Mouse (Mus musculus) right cerebral cortex, postnatal 4 days (tissue): ENCODE results near the gene Procr.

ENCODE experiments used
- DNase-seq: peaks from one replicate; pipeline ENCODE4 v3.0.0-alpha.2; 2022

The Procr gene

GRCm38 (mm10) chr2:155756855-155757566 is 6.1 kb downstream of the Procr start:
- no peak for DNase-seq

GRCm38 (mm10) chr2:155764679-155765418 is 13.9 kb downstream of the Procr start:
- peak; percentile 82 for DNase-seq

- no peak for DNase-seq
Observed at GRCm38 (mm10) chr2:155773664-155774063, 22.7 kb downstream of the Procr start.

- DNase-seq: no peak
Observed at GRCm38 (mm10) chr2:155774261-155774926, 23.5 kb downstream of the Procr start.

GRCm38 (mm10) chr2:155774927-155775684 is 24.2 kb downstream of the Procr start, which contains the start of gene Mmp24:
Mmp24 (plus strand) TSS chr2:155775342.
- peak; percentile 30 for DNase-seq

- peak; percentile 54 for DNase-seq
Observed at GRCm38 (mm10) chr2:155775685-155776263, 24.9 kb downstream of the Procr start.

GRCm38 (mm10) chr2:155776824-155777687 is 26.1 kb downstream of the Procr start:
- DNase-seq: no peak

GRCm38 (mm10) chr2:155777688-155777985 is 26.7 kb downstream of the Procr start:
- no peak for DNase-seq

GRCm38 (mm10) chr2:155778004-155778403 is 27.1 kb downstream of the Procr start:
- DNase-seq: no peak

GRCm38 (mm10) chr2:155779066-155779465 is 28.1 kb downstream of the Procr start:
- DNase-seq: no peak

- DNase-seq: no peak
Observed at GRCm38 (mm10) chr2:155779506-155779905, 28.6 kb downstream of the Procr start.

- DNase-seq: no peak
Observed at GRCm38 (mm10) chr2:155784534-155784933, 33.6 kb downstream of the Procr start.

GRCm38 (mm10) chr2:155786905-155787304 is 36.0 kb downstream of the Procr start:
- DNase-seq: no peak

GRCm38 (mm10) chr2:155787949-155788931 is 37.3 kb downstream of the Procr start:
- DNase-seq: no peak

GRCm38 (mm10) chr2:155792899-155793298 is 42.0 kb downstream of the Procr start:
- DNase-seq: no peak

GRCm38 (mm10) chr2:155794674-155795445 is 43.9 kb downstream of the Procr start:
- DNase-seq: no peak

- no peak for DNase-seq
Observed at GRCm38 (mm10) chr2:155798613-155799012, 47.7 kb downstream of the Procr start.

- no peak for DNase-seq
Observed at GRCm38 (mm10) chr2:155802761-155803160, 51.8 kb downstream of the Procr start.

- DNase-seq: no peak
Observed at GRCm38 (mm10) chr2:155804053-155804452, 53.1 kb downstream of the Procr start.
